Mouse (Mus musculus): ENCODE data around the gene Mettl1. TPM values are rescaled to one million over a fixed set of nuclear protein-coding genes. Genes with fewer than 3 reads are reported as not detected.
"Not testable (repeated sequence)": the region's sequence is repeated elsewhere in the genome, so short reads cannot be mapped to it uniquely, and the experiment has no call there.

The Mettl1 gene
- total RNA-seq, 2 experiments from 2014 or later, result 24.6 to 54.1 TPM

DNA sequence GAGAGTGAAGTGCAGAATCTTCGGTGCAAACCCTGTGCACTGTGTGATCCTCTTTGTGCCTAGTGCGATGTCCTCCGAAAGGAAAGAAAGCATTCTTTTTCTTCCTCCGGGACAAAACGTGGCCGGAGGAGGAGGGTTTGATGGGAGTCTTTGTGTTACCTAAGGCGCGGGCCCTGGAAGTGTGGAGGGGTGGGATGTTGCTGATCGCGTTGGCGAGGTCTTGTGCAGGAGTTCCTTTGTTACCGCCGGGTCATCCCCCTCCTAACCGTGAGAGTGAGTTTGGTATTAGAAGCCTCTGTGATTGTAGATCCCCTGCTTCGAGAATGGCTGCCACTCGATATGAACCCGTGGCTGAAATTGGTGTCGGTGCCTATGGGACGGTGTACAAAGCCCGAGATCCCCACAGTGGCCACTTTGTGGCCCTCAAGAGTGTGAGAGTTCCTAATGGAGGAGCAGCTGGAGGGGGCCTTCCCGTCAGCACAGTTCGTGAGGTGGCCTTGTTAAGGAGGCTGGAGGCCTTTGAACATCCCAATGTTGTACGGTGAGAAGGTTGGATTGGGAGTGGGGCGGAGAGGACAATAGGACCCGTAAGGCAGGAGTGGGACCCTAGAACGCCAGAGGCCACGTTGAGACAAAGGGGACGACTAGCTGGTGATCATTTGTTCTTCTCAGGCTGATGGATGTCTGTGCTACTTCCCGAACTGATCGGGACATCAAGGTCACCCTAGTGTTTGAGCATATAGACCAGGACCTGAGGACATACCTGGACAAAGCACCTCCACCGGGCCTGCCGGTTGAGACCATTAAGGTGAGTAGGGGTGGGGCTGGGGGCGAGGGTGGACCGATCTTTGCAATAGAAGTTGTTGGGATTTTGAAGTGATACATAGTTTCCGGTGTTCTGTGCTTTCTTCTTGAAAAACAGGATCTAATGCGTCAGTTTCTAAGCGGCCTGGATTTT lies 23.0 kb downstream of the Mettl1 start:
- ATAC-seq (replicated peaks; ENCODE audit: low FRiP score, low TSS enrichment, poor library complexity, severe bottlenecking), result no peak

DNA sequence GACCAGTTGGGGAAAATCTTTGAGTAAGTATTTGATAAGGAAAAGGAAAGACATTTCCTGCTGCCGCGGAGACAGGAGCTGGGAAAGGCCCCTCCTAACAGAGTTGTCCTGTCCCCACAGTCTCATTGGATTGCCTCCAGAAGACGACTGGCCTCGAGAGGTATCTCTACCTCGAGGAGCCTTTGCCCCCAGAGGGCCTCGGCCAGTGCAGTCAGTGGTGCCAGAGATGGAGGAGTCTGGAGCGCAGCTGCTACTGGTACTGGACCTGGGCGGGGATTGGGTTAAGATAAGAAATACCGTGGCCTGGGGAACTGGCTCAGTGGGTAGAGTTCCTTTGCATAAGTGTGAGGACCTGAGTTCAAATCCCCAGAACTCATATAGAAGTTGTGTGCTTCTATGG lies 24.8 kb downstream of the Mettl1 start:
- ATAC-seq (replicated peaks; ENCODE audit: low FRiP score, low TSS enrichment, poor library complexity, severe bottlenecking), result no peak

DNA sequence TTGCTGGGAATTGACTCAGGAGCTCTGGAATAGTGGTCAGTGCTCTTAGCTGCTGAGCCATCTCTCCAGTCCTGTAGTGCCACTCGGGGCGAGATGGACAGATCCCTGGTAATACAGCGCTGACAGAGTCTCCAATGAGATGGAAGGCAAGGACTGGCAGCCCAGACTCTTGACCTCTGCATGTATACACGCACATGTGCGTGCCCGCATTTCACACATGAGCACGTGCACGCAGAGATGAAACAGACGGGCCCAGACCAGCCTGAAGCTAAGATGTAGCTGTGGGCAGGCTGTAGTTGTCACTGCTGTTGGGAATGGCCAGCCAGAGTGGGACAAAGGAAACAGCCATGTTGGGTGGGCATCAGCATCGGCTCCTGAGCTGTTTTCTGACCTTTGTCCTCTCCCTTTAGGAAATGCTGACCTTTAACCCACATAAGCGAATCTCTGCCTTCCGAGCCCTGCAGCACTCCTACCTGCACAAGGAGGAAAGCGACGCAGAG lies 25.4 kb downstream of the Mettl1 start:
- ATAC-seq (replicated peaks; ENCODE audit: low FRiP score, low TSS enrichment, poor library complexity, severe bottlenecking), result no peak

DNA sequence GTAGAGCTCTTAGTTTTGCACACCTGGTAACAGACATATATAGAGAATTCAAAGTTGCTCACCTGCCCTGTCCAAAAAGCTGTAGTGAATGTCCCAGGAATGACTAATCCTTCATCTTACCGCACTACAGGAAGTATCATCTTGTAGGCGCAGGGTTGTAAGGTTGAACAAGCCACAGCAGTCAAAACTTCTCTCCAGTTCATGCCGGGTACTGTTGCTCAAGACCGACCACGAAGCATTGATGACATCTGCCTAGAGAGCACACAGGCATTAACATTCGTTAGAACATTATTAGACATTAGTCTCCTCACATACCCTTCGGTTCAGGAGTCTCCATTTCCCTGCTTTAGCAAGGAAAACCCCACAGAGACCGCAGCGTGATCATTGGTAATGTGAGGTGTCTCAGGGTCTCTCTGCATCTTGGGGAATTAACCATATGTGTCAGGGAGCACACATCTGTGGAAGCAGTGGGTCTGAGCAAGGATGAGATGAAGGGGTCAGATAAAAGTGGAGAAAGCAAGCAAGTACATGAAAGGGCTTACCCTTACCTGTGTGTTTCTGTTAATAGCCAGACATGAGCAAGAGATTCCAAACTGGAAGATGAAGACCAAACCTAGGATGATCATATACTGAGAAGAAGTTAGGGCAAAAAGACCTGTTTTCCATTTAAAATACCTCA lies 27.3 kb downstream of the Mettl1 start:
- ATAC-seq (replicated peaks; ENCODE audit: low FRiP score, low TSS enrichment, poor library complexity, severe bottlenecking), result no peak

DNA sequence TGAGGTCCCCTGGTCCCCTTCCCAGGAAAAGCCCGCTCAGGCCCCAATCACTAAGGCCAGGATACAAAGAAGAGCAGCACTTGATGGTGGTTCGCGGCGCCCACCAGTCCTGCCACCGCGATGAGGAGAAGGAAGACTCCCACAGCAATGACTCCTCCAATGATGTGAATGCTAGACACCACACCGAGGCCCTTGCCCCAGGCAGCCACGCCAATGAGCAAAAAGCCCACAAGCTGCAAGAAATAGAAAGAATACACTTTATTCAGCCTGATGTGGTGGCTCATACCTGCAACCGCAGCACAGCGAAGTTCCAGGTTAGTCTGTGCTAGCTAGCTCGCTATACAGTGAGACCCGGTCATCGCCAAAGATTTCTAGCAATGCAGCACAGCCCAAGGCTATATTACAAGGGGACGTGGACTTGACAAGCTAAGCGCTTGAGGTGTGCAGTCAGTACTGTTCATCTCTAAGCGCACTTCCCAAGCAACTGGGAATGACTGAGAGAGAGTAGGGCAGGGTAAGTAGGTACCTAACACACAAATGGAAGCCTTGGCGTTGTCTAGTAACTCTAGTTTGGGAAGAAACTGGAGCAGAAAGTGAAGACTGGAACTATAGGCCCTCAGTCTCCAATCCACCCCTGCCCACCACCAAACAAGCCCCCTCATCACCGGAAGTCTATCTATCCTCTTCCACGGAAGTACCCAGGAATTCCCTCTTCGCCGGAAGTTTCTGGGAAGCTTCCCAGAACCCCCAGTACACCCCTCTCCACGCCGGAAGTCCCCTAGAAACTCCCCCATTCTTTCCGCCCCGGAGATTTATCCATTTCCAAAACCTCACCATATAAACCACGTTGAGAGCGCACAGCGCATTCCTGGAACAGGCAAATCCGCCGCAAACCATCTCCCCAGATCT lies 28.3 kb downstream of the Mettl1 start:
- ATAC-seq (replicated peaks; ENCODE audit: low FRiP score, low TSS enrichment, poor library complexity, severe bottlenecking), result peak; percentile 21

DNA sequence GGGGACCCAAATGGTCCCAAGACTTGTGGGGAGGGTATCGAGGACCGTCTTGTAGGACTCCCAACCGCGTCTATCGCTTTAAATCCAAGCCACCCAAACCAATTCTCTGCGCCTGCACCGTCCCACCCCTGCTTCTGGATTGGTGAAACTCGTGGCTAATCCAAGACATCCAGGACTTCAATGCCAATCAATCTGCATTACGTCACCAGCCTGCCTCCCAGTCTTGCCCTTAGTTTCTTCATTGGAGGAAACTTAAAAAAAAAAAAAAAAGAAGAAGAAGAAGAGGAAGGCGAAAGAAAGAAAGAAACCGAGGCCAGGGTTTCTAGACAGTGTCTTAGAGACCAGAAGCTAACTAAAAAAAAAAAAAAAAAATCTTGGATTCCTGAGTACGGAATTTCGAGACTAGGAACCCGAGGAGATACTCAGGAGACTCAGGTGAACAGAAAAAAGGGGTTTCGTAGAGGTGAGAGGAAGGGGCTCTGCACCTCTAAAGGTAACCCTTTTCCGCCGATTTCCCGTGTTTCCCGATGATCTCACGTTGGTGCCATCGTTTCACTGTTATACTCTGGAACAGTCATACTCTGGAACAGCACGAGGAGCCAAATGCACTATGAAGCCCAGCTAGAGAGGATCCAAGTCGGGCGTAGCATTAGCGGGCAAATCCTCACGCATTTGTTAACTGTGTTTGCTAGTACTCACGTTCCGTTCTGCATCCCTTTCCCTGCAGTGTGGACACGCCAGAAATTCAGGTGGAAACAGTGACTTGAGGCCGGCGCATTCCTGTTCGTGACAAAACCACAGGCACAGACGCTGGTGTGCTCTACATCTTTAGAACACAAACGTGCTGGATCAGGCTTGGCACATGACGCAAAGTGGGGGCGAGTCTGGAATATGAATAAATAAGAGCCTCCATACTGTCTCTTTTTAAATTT lies 29.2 kb downstream of the Mettl1 start, which contains the start of gene Tspan31:
Gene Tspan31 (minus strand): TSS at position 75 of the 932 bp plus-strand sequence.
- ATAC-seq (replicated peaks; ENCODE audit: low FRiP score, low TSS enrichment, poor library complexity, severe bottlenecking), result peak; percentile 80

DNA sequence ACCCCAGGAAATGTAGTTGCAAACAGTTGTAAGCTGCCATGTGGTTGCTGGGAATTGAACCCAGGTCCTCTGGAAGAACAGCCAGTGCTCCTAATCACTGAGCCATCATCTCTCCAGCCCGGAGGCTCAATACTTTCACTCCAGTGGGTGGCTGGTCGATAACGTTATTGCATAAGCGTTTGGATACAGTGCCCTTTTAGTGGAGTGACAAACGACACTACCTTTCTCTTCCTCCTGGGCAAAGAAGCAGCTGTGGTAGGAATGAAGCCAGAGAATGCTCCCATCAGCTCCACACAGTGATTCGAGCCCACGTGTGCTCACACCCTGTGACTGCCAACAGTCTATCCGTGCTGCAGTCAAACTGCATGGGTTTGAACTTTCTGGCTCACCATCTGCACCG lies 30.0 kb downstream of the Mettl1 start:
- no peak for ATAC-seq (replicated peaks; ENCODE audit: low FRiP score, low TSS enrichment, poor library complexity, severe bottlenecking)

DNA sequence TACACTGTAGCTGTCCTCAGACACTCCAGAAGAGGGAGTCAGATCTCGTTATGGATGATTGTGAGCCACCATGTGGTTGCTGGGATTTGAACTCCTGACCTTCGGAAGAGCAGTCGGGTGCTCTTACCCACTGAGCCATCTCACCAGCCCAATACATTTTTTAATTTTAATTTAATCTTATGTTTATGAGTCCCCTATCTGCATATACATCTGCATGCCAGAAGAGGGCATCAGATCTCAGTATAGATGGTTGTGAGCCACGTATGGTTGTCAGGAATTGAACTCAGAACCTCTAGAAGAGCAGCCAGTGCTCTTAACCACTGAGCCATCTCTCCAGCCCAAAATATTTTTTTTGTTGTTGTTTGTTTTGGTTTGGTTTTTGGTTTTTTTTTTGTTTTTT lies 31.1 kb downstream of the Mettl1 start:
- not testable (repeated sequence) for ATAC-seq (replicated peaks; ENCODE audit: low FRiP score, low TSS enrichment, poor library complexity, severe bottlenecking)

DNA sequence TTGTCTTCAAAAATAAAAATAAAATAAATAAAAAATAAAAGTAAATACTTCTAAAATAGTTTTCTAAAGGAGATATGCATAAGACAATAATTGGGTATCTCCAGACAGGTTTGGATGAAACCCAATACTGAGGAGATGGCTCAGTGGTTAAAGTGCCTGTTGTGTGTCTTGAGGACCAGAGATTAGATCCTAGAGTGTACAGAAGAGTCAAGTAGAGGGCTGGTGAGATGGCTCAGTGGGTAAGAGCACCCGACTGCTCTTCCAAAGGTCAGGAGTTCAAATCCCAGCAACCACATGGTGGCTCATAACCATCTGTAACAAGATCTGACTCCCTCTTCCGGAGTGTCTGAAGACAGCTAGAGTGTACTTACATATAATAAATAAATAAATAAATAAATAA lies 31.8 kb downstream of the Mettl1 start:
- ATAC-seq (replicated peaks; ENCODE audit: low FRiP score, low TSS enrichment, poor library complexity, severe bottlenecking), result not testable (repeated sequence)

DNA sequence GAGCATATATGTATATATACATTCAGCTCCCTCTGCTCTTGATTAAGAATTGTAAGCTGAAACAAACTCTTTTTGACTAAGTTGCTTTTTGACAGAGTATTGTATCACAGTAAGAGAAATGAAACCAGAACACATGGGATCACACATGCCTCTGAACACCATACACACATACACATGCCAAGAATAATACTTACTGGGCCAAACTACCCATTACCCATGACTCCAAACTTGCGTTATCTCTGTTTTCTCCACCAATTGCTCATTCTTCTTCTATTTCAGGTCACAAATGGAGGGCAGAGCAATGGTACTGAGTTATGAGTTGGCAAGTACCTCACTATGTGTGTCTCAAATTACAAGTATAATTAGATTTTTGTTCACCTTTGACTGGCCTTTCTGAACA lies 32.8 kb downstream of the Mettl1 start:
- no peak for ATAC-seq (replicated peaks; ENCODE audit: low FRiP score, low TSS enrichment, poor library complexity, severe bottlenecking)

DNA sequence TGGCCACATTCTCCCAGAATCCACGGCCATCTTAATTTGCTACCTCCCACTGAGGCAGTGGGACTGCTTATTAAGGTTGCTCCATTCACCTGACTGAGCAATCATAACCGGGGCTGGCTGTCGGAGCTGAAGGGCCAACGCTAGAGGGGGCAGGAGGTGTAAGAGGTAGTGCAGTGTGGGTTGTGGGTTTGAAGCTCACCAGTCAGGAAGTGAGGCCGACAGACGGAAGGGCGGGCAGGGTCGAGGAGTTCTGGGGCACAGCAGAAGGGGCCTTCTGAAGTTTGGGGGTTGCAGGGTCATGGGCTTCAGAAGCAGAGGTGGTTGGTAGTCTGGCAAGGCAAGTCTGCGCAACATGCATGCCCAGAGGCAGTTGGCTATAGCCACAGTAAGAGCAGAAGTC lies 33.9 kb downstream of the Mettl1 start, which contains the start of gene Agap2:
Gene Agap2 (plus strand): TSS at position 205 of the 400 bp plus-strand sequence.
- peak; percentile 74 for ATAC-seq (replicated peaks; ENCODE audit: low FRiP score, low TSS enrichment, poor library complexity, severe bottlenecking)

DNA sequence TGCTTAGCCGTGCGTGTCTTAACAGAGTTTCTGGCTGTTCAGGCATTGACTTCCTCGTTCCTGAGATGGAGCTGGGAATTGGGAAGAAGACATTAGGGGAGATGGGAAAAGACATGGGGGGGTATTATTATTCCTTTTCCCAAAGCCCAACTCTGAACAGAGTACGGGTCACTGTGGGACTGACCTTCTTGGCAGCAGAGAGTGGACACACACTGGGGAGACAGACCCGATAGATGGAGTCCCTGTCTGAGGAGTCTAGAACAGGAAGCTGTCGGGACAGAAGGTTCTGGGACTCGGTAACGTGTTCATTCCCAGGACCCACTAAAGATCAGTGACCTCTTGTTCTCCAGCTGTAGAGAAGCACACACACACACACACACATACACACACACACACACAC lies 34.4 kb downstream of the Mettl1 start:
- ATAC-seq (replicated peaks; ENCODE audit: low FRiP score, low TSS enrichment, poor library complexity, severe bottlenecking), result no peak

DNA sequence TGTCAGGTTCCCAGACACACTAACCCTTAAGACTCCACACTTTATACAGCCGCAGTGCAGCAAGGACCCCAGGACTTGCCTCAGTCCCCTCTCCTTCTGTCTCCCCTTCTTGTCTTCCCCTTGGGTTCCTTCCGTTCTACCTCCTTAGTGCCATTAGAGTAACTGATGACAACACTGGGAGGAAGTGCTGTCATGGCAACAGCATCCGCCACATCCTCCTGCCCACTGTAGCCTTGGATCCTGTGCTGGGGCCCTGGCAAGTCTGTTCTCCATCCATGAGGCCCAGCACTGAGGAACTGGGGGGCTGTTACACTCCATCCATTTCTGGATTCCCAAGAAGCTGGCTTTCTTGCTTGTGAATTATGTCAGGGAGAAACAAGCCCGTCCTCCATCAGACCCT lies 34.9 kb downstream of the Mettl1 start:
- 0 out of 2 replicates have a peak, but pooled peaks have one; percentile 17 for ATAC-seq (replicated peaks; ENCODE audit: low FRiP score, low TSS enrichment, poor library complexity, severe bottlenecking)

DNA sequence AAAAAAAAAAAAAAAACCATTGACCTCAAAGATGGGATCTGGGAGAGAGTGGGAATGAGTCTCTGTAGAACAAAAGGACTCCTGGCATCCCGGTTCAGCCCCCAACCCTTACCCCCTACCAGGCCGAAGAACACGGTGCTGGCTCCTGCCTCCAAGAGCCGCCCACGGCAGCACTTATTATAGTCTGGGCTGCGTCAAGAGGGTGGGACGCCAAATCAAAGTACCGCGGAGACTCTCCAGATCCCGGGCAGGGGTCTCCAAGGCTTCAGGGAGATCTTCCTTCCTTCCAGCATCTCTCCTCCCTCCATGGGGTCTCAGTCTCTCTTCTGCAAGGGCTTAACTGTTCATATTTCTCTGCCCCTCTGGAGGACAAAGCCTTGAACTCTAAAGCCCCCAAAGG lies 36.3 kb downstream of the Mettl1 start:
- ATAC-seq (replicated peaks; ENCODE audit: low FRiP score, low TSS enrichment, poor library complexity, severe bottlenecking), result no peak

DNA sequence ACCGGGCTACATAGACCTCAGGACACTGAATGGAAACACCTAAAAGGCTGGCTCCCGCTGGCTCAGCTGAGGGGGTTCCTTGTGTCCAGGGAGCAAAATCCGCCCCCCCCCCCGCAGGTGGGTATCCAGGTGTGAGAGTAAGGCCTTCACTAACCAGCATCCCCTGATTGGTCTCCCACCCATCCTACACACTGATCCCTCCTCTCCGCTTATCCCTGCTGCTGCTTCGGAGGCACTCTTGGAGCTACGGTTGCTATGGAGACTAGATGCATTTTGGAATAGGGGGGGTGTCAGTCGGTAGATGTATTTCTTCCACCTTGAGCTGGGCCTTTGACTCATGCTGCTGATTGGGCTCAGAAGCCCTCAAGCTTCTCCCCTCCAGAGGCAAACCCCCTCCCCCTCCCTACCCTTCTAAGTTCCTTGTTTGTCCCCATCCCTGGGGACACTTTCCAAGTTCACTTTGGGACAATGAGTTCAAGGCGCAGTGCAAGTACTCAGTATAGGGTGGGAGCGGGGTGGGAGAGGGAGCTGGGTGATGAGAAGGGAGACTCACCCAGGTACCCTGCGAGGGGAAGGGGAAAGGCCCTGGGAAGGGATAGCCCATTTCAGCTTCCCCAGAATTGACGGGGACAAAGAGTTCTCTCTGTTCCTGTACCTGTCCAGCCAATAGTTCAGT lies 36.9 kb downstream of the Mettl1 start:
- no peak for ATAC-seq (replicated peaks; ENCODE audit: low FRiP score, low TSS enrichment, poor library complexity, severe bottlenecking)

DNA sequence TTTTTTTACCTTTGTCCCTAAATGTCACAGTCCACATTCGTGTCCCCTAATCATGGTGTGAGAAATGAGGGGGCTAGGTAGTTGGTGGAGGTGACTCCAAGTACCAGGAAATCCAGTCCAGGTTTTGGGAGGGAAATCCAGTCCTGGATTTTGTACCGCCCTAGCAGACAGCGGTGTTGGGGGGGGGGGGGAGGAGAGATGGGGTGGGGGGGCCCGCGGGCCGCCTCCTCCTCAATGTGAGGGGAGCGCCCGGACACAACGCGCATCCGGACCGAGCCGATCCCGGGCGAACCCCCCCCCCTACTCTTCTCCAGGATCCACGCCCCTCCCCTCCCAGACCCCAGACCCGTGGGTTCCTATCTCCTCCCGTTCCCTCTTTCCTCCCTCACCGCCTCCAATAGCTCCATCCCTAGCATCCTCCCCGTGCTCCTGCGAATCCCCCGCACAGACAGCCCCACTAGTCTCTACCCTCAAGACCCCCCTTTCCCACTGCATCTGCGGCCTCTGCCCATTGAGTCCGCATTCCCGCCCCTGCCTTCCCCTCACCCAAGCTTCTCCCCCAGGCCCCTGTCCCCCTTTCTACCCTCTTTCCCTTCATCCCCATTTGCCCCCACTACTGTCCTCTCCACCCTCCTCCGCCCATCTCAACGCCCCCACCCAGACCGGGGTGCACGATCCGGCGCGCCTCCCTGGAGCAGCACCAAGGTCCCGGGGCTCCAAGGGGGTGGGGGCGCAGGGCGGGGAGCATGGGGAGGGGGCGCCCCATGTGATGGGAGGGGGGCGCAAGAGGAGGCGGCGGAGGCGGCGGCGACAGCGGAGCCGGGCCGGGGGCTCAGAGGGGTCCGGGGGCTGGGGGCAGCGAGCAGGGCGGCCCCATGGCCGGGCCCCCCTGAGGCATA lies 37.7 kb downstream of the Mettl1 start:
- ATAC-seq (replicated peaks; ENCODE audit: low FRiP score, low TSS enrichment, poor library complexity, severe bottlenecking), result no peak
